Mouse (Mus musculus) natural killer cell, adult 2 months (primary cell): ENCODE measurements around the gene Otop1.

Source experiments
- DNase-seq, 2 experiments: peaks; one replicate each; pipeline ENCODE4 v3.0.0; 2022; ENCODE audit warnings: low spot score in 2 of 2

Gene Otop1

GRCm38 (mm10) chr5:38301761-38302411, 26.1 kb downstream of the Otop1 start:
- DNase-seq: no peak

GRCm38 (mm10) chr5:38302651-38303050, 26.9 kb downstream of the Otop1 start:
- no peak for DNase-seq

- no peak for DNase-seq
These were observed 29.5 kb downstream of the Otop1 start for GRCm38 (mm10) chr5:38305241-38305640.

GRCm38 (mm10) chr5:38307255-38308101, 31.7 kb downstream of the Otop1 start:
- peak; percentile 71 to 84 for DNase-seq

GRCm38 (mm10) chr5:38308873-38309272, 33.1 kb downstream of the Otop1 start:
- DNase-seq: peak; percentile 16 to 48

- DNase-seq: no peak
These were observed 34.0 kb downstream of the Otop1 start for GRCm38 (mm10) chr5:38309795-38310194.

- DNase-seq: no peak
These were observed 43.4 kb downstream of the Otop1 start, which contains the start of gene Drd5 for GRCm38 (mm10) chr5:38318966-38319786. Gene Drd5, plus strand, starts transcription at chr5:38319367.

GRCm38 (mm10) chr5:38333381-38333780, 57.6 kb downstream of the Otop1 start:
- peak in 1 of 2 experiments; percentile 7 for DNase-seq

GRCm38 (mm10) chr5:38334582-38334981, 58.8 kb downstream of the Otop1 start:
- no peak for DNase-seq

GRCm38 (mm10) chr5:38343101-38343500, 67.3 kb downstream of the Otop1 start:
- no peak for DNase-seq

- DNase-seq: no peak
These were observed 71.1 kb downstream of the Otop1 start for GRCm38 (mm10) chr5:38346646-38347432.

- no peak for DNase-seq
These were observed 74.7 kb downstream of the Otop1 start for GRCm38 (mm10) chr5:38350351-38350929.
